Mouse (Mus musculus) adrenal gland, adult 8-10 months (tissue): ENCODE measurements at regions not wholly inside any gene's neighbourhood (a gene's known extent, or its start where the extent isn't known, plus 50 kb on each side); places are given as distances from the start of the nearest gene placed in this dataset.

Source experiments
- DNase-seq: peaks from one replicate; pipeline ENCODE4 v3.0.0; 2022

- DNase-seq = no peak
Measured at GRCm38 (mm10) chr16:93055545-93055944, 229.6 kb upstream of the Runx1 start.

- DNase-seq = no peak
Measured at GRCm38 (mm10) chr16:93051233-93051632, 225.3 kb upstream of the Runx1 start.

GRCm38 (mm10) chr16:93048418-93048932 lies 222.5 kb upstream of the Runx1 start:
- no peak for DNase-seq

GRCm38 (mm10) chr16:93047594-93047993 lies 221.6 kb upstream of the Runx1 start:
- no peak for DNase-seq

GRCm38 (mm10) chr16:93046221-93046620 lies 220.3 kb upstream of the Runx1 start:
- no peak for DNase-seq

GRCm38 (mm10) chr16:93043355-93043754 lies 217.4 kb upstream of the Runx1 start:
- DNase-seq = no peak

- no peak for DNase-seq
Measured at GRCm38 (mm10) chr16:93042941-93043340, 217.0 kb upstream of the Runx1 start.

GRCm38 (mm10) chr16:93042491-93042890 lies 216.5 kb upstream of the Runx1 start:
- no peak for DNase-seq

- no peak for DNase-seq
Measured at GRCm38 (mm10) chr16:93041887-93042286, 215.9 kb upstream of the Runx1 start.

- DNase-seq = no peak
Measured at GRCm38 (mm10) chr16:93041399-93041798, 215.4 kb upstream of the Runx1 start.

GRCm38 (mm10) chr16:93035626-93036025 lies 209.7 kb upstream of the Runx1 start:
- DNase-seq = no peak

- DNase-seq = no peak
Measured at GRCm38 (mm10) chr16:93033943-93034342, 208.0 kb upstream of the Runx1 start.

- no peak for DNase-seq
Measured at GRCm38 (mm10) chr16:93031624-93032023, 205.7 kb upstream of the Runx1 start.

- no peak for DNase-seq
Measured at GRCm38 (mm10) chr16:93028640-93029039, 202.7 kb upstream of the Runx1 start.

- no peak for DNase-seq
Measured at GRCm38 (mm10) chr16:93028016-93028415, 202.1 kb upstream of the Runx1 start.

- no peak for DNase-seq
Measured at GRCm38 (mm10) chr16:93026094-93026648, 200.2 kb upstream of the Runx1 start.

GRCm38 (mm10) chr16:93019800-93020555 lies 194.0 kb upstream of the Runx1 start:
- DNase-seq = no peak

- no peak for DNase-seq
Measured at GRCm38 (mm10) chr16:93018766-93019165, 192.8 kb upstream of the Runx1 start.

GRCm38 (mm10) chr16:93017025-93017424 lies 191.1 kb upstream of the Runx1 start:
- no peak for DNase-seq

- no peak for DNase-seq
Measured at GRCm38 (mm10) chr16:93015636-93016035, 189.7 kb upstream of the Runx1 start.

GRCm38 (mm10) chr16:93014991-93015390 lies 189.0 kb upstream of the Runx1 start:
- no peak for DNase-seq

- DNase-seq = no peak
Measured at GRCm38 (mm10) chr16:93013881-93014280, 187.9 kb upstream of the Runx1 start.

- no peak for DNase-seq
Measured at GRCm38 (mm10) chr16:93013256-93013655, 187.3 kb upstream of the Runx1 start.

- no peak for DNase-seq
Measured at GRCm38 (mm10) chr16:93011474-93011873, 185.5 kb upstream of the Runx1 start.
